Mouse (Mus musculus) intestine, embryonic 14.5 days (tissue): ENCODE data around the gene Tcea3. TPM values are rescaled to one million over a fixed set of nuclear protein-coding genes. Genes with fewer than 3 reads are reported as not detected.

Source experiments
- polyA plus RNA-seq: library from polyadenylated mRNA; unstranded; fragments of >200 nt; fragmentation: Nextera tagmentation; extraction: Ambion mirVana; gene quantifications from 2 replicates; pipeline ENCODE4 v1.2.1, GENCODE M21; 2014

Tcea3 gene
- polyA plus RNA-seq, 1 experiment from 2014 or later = 18.7 TPM

Other genes starting within 250 kb of the Tcea3 start
- 42.3 and 44.0 TPM in 2 replicates for gene Eloa, start 226.0 kb upstream of the Tcea3 start, polyA plus RNA-seq
- 575 and 596 TPM in 2 replicates for gene Rpl11, start 194.3 kb upstream of the Tcea3 start, polyA plus RNA-seq
- gene Id3, start 104.2 kb upstream of the Tcea3 start, polyA plus RNA-seq = 325 and 351 TPM in 2 replicates
- 4.1 and 5.0 TPM in 2 replicates for gene E2f2, start 75.3 kb upstream of the Tcea3 start, polyA plus RNA-seq
- 4.6 and 4.9 TPM in 2 replicates for gene Asap3, start 41.4 kb upstream of the Tcea3 start, polyA plus RNA-seq
- 19.0 and 25.4 TPM in 2 replicates for gene Zfp46, start 37.0 kb downstream of the Tcea3 start, polyA plus RNA-seq
- 128 and 143 TPM in 2 replicates for gene Hnrnpr, start 63.2 kb downstream of the Tcea3 start, polyA plus RNA-seq
- gene Htr1d, start 175.8 kb downstream of the Tcea3 start, polyA plus RNA-seq = 0.12 and 0.16 TPM in 2 replicates
- 0.23 and 0.43 TPM in 2 replicates for gene 6030445D17Rik, start 214.5 kb downstream of the Tcea3 start, polyA plus RNA-seq
- gene Luzp1, start 222.0 kb downstream of the Tcea3 start, polyA plus RNA-seq = 112 and 122 TPM in 2 replicates